Mouse (Mus musculus) mouse trophoblast stem cell (cell line): ENCODE data around the gene Rpp25l.
"Not testable (repeated sequence)": the region's sequence is repeated elsewhere in the genome, so short reads cannot be mapped to it uniquely, and the experiment has no call there.

ENCODE experiments used
- in situ Hi-C, 2 experiments: fragments of 300-500 bp; cut with MseI, MboI; formaldehyde crosslinking; loops; 2 replicates in 1 of 2; 3 replicates in 1 of 2; pipeline ENCODE4 v1.15.1; 2025

Gene Rpp25l

GRCm38 (mm10) chr4:41713197-41714067, at the start of gene Rpp25l:
Gene Rpp25l, minus strand, starts transcription at chr4:41713534.
- in situ Hi-C loops, result no loop called here

- in situ Hi-C loops, result not testable (repeated sequence)
Observed at GRCm38 (mm10) chr4:41762688-41763114, 49.4 kb upstream of the Rpp25l start.

- in situ Hi-C loops, result no loop called here
Observed at GRCm38 (mm10) chr4:41762099-41762687, 48.9 kb upstream of the Rpp25l start.

DNA sequence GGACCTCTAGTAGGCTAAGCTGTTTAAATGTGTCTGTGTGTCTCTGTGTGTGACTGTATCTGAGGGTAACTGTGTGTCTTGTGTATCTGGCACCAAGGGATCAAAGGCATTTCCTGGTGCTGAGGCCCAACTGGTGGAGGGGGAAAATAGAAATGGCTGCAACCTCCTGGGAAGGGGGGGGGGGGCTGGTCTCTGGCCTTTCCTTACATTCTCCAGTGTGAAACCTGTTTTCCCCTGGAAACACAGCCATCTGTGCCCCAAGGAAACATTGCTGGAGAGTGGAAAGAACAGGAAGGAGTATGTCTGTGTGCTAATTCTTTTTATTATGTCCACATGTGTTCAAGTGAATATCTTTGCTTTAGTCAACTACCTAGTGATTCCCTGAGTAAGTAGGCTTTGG, 48.3 kb upstream of the Rpp25l start:
- in situ Hi-C loops, result no loop called here

- in situ Hi-C loops, result no loop called here
Observed at GRCm38 (mm10) chr4:41760911-41761310, 47.6 kb upstream of the Rpp25l start.

GRCm38 (mm10) chr4:41760288-41760721, 47.0 kb upstream of the Rpp25l start:
- in situ Hi-C loops, result no loop called here

DNA sequence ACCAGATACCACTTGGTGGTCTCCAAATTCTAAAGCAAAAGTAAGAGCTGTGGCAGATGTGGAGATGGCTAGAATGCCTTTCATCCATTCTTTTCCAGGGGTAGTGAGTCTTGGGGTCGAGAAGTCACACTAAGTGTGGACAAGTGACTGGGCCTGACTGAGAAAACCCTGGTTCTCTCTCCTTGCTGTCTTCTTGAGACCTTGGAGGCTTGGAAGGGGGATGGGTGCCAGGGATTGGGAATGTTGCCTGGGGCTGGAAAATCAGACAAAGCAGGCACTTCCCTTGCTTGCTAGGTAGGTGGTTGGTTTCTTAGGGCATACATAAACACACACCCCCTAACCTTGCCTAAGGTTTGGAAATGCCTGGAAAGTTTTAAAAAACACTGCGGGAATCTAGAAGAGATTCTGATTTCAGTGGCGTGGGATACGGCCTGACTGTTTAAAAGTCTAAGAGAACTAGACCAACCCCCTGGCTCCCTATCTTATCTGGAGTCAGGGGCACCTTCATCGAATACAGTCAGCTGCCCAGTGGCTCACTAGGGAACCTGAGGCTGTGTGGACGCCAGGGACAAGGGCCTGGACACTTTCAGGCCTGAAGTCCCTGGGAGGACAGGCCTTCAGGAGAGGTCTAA, 46.4 kb upstream of the Rpp25l start:
- in situ Hi-C loops, result no loop called here

GRCm38 (mm10) chr4:41759206-41759605, 45.9 kb upstream of the Rpp25l start:
- in situ Hi-C loops, result no loop called here

DNA sequence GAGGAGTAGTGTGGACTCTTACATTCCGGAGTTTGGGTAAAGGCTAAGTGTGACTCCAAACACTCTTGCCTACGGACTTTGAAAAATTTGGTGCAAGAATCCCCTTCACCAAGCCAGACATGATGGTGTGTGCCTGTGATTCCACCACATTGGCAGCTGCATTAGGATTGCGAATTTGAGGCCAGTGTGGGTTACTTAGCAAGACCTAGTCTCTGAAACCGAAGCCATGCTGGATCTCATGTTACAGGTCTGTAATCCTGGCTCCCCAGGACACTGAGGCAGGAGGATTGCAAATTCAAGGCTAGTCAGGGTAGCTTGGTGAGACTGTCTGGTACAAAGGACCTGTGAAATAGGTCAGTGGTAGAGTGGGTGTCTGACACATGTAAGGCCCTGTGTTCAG, 45.4 kb upstream of the Rpp25l start:
- in situ Hi-C loops, result no loop called here

GRCm38 (mm10) chr4:41758021-41758420, 44.7 kb upstream of the Rpp25l start:
- in situ Hi-C loops, result no loop called here

DNA sequence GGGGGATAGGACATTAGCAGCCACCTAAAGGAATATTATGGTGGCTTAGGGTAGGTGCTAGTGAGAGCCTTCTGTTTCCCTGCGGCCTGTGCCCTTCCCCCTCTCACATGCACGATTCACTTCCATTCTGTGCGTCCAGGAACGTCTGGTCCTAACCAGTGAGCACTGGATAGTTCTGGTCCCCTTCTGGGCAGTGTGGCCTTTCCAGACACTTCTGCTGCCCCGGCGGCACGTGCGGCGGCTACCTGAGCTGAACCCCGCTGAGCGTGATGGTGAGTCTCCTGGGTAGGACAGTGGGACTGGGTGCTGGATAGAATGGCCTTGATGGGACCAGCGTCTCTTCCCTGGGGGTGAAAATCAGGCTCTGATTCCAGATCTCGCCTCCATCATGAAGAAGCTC, 44.0 kb upstream of the Rpp25l start:
- in situ Hi-C loops, result no loop called here

DNA sequence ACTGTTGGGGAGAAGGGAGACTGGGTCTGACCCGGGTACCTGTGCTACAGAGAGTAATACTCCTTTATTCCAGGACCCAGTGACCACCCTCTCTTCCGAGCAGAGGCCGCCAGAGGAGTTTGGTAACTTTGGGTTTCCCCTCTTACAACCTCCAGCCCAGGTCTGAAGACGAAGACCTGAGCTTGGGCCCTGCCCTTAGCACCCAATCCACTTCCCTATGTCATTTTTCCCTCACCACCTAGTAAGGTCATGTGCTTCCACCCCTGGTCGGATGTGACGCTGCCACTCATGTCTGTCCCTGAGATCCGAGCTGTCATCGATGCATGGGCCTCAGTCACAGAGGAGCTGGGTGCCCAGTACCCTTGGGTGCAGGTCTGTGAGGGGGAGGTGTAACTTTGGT, 43.1 kb upstream of the Rpp25l start:
- in situ Hi-C loops, result no loop called here

DNA sequence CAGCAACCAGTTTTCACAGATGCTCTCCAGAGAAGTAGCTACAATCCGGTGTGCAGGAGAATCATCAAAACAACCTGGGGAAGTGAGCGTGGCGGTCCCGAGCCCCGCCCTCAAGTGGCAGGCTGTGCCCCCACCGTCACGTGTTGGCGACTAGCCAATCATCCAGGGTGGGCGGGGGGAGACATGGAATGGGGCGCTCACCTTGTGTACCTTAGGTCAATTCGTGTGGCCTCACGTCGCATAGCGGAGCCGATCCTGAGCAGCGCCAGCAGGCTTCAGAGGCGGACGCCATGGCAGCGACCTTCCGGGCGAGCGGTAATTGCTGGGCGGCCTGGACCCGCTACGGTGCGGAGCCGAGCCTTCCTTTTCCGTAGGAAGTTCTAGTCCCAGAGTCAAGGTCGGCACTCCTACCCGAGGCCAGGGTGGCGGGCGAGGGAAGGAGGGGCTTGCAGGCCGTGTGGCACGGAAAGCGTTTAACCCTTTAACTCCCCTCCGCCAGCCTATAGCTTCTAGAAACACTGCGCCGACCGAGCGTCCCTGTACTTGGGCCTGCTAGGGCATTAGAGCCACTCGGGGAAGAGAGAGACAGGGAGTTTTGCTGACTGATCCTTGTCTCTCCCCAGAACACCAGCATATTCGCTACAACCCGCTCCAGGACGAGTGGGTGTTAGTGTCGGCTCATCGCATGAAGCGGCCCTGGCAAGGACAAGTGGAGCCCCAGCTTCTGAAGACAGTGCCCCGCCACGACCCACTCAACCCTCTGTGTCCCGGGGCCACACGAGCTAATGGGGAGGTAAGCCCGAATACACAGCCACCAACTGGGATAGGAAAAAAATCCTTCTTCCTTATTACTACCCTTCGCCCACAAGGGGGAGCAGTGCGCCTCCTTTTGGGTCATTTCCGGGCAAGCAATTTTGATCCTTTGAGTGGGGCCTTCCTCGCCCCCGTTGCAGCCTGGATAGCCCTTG, 42.3 kb upstream of the Rpp25l start, which contains the start of gene Sigmar1:
Gene Sigmar1 (minus strand): TSS at position 820 of the 968 bp plus-strand sequence.
- in situ Hi-C loops, result no loop called here

GRCm38 (mm10) chr4:41754797-41755337, 41.5 kb upstream of the Rpp25l start, which contains the start of gene Galt:
Gene Galt, plus strand, starts transcription at chr4:41755228.
- in situ Hi-C loops, result no loop called here

- in situ Hi-C loops, result no loop called here
Observed at GRCm38 (mm10) chr4:41745021-41745420, 31.7 kb upstream of the Rpp25l start.

- in situ Hi-C loops, result no loop called here
Observed at GRCm38 (mm10) chr4:41744131-41744530, 30.8 kb upstream of the Rpp25l start.

DNA sequence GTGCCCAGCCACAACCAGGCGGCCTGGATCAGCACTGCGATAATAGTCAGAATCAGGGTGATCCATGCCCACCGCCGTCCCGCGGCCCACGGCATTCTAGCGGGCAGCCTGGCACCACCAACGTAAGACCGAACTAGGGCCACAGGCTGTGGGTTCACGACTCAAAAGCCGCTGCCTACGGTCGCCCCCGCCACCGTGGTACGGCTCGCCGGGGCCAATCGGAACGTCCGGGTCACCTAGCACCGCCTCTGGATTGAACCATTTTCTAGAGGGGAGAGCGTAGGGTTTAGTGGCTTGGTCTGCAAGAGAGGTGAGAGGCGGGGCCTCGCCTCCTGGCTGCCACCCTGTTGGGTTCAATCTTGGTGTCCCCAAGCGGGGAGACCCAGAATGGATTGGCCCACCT, 27.8 kb upstream of the Rpp25l start:
- in situ Hi-C loops, result no loop called here

DNA sequence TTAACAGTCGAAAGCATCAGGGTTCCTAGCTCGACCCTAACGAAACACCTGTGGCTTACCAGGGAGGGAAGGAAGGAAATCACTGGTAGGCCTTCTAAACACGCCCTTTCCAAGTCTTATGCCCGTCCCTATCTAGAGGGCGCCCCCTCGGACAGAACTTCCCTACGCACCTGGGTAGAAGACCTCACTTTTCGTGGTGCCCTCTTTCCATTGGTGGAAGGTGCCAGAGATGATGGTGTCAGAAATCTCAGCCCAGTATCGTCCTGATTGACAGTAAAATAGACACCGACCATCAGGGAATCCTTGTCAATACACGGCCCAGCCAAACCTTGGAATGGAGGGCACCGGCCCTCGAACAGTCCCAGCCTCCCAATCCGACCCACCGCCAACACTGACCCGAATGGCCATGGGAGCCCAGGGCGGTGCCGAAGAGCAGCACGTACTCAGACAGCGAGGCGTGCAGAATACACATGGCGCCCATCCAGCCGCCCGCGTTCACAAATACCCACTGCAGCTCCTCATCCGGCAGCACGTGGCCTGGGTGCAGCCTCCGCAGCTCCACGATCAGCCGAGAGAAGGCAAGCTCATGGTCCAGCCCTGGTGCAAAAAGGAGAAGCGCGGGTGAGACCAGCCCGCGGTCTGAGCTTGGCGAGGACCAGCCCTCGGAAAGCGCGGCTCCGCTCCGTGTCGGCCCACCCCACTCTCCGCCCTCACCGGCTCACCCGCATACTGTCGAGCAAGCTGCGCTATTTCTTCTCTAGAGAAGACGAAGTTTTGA, 27.2 kb upstream of the Rpp25l start:
- in situ Hi-C loops, result no loop called here

GRCm38 (mm10) chr4:41739260-41739659, 25.9 kb upstream of the Rpp25l start:
- in situ Hi-C loops, result no loop called here

GRCm38 (mm10) chr4:41738256-41738603, 24.9 kb upstream of the Rpp25l start:
- in situ Hi-C loops, result no loop called here
